Mouse (Mus musculus) lung, adult 2 months (tissue): ENCODE results near the gene Lrrtm4.

Source experiments
- CTCF ChIP-seq: fragments of 200-500 bp; IDR thresholded peaks from 2 replicates; pipeline ENCODE4 v1.5.1; 2011; ENCODE audit warnings: mild to moderate bottlenecking, low read length, control low read depth; ENCODE audit not compliant: insufficient read depth
- POLR2A ChIP-seq: fragments of 200-500 bp; IDR thresholded peaks from 2 replicates; pipeline ENCODE4 v1.6.1; 2011; ENCODE audit warnings: low read depth, mild to moderate bottlenecking, control low read depth, low read length, borderline replicate concordance; ENCODE audit errors: extremely low read depth

GRCm38 (mm10) chr6:80181916-80182315, 163.2 kb downstream of the Lrrtm4 start:
- TF ChIP-seq CTCF = no peak
- TF ChIP-seq POLR2A = no peak
